Mouse (Mus musculus) embryonic facial prominence, embryonic 12.5 days (tissue): ENCODE measurements around the gene C1qtnf3. TPM values are rescaled to one million over a fixed set of nuclear protein-coding genes. Genes with fewer than 3 reads are reported as not detected.
"Not testable (repeated sequence)": the region's sequence is repeated elsewhere in the genome, so short reads cannot be mapped to it uniquely, and the experiment has no call there.

Experiments
- ATAC-seq: fragments of 200-750 bp; cut with Nextera tagmentation; 2 replicates; pipeline ENCODE4 v1.8.0; 2017; ENCODE audit not compliant: insufficient number of reproducible peaks, insufficient read depth, low FRiP score, low TSS enrichment
- H3K27ac ChIP-seq: fragments of 300-500 bp; sonication (generic); 2 replicates; pipeline ENCODE4 v1.5.1; 2016; ENCODE audit warnings: mild to moderate bottlenecking
- H3K27me3 ChIP-seq: fragments of 300-500 bp; sonication (generic); 2 replicates; pipeline ENCODE4 v1.6.1; 2016; ENCODE audit warnings: mild to moderate bottlenecking, moderate library complexity
- H3K36me3 ChIP-seq: fragments of 300-500 bp; sonication (generic); 2 replicates; pipeline ENCODE4 v1.6.1; 2016; ENCODE audit warnings: mild to moderate bottlenecking
- H3K4me1 ChIP-seq: fragments of 300-500 bp; sonication (generic); 2 replicates; pipeline ENCODE4 v1.6.1; 2016
- H3K4me2 ChIP-seq: fragments of 300-500 bp; sonication (generic); replicated peaks from 2 replicates; pipeline ENCODE4 v1.6.1; 2016; ENCODE audit warnings: mild to moderate bottlenecking, moderate library complexity
- H3K4me3 ChIP-seq: fragments of 300-500 bp; sonication (generic); 2 replicates; pipeline ENCODE4 v1.5.1; 2016; ENCODE audit warnings: mild to moderate bottlenecking
- H3K9ac ChIP-seq: fragments of 300-500 bp; sonication (generic); 2 replicates; pipeline ENCODE4 v1.6.1; 2016; ENCODE audit warnings: mild to moderate bottlenecking, moderate library complexity
- H3K9me3 ChIP-seq: fragments of 300-500 bp; sonication (generic); 2 replicates; pipeline ENCODE4 v1.6.1; 2016; ENCODE audit warnings: mild to moderate bottlenecking, moderate library complexity
- WGBS: fragments of 180-500 bp; shearing (Covaris S2); methylation state at CpG from one replicate; pipeline ENCODE4 v1.1.7; 2016; 5-methylcytosine and 5-hydroxymethylcytosine counted together
- polyA plus RNA-seq: library from polyadenylated mRNA; unstranded; fragments of >200 nt; fragmentation: Nextera tagmentation; extraction: Ambion mirVana; gene quantifications from 2 replicates; pipeline ENCODE4 v1.2.1, GENCODE M21; 2016

The C1qtnf3 gene
- polyA plus RNA-seq, 1 experiment from 2014 or later, result 6.1 TPM

- no peaks in the 10 kb centered on the region for H3K9me3 ChIP-seq
- no peak for ATAC-seq
- no peak overlapping the region for H3K4me2 ChIP-seq
- H3K4me1 ChIP-seq, result no peaks in the 10 kb centered on the region
- H3K27ac ChIP-seq, result no peak overlapping the region
- no peak overlapping the region for H3K9ac ChIP-seq
- H3K36me3 ChIP-seq, result no peaks in the 10 kb centered on the region
- 85% methylated on average over 2 of the region's 2 CpGs for WGBS
- no peak overlapping the region for H3K4me3 ChIP-seq
- H3K27me3 ChIP-seq, result no peaks in the 10 kb centered on the region
Measured at GRCm38 (mm10) chr15:10962601-10963000, 10.5 kb downstream of the C1qtnf3 start.

DNA sequence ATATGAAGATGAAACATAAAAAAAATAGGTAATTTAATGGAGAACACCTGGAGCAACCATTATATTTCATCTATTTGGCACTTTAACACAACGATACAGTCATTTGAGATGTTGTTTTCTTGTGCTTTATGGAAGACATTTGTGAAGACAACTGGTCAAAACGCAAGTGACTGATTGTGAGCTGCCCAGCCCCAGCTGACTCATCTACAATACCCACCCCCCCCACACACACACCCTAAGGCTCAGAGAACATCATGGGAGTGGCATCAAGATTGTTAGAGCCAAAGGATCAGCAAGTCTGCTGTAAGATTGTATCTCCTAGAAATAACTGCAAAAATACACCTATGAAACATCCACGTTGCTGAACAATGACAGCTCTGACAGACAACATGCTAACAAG, 17.3 kb downstream of the C1qtnf3 start:
- 63% methylated on average over 3 of the region's 3 CpGs for WGBS

DNA sequence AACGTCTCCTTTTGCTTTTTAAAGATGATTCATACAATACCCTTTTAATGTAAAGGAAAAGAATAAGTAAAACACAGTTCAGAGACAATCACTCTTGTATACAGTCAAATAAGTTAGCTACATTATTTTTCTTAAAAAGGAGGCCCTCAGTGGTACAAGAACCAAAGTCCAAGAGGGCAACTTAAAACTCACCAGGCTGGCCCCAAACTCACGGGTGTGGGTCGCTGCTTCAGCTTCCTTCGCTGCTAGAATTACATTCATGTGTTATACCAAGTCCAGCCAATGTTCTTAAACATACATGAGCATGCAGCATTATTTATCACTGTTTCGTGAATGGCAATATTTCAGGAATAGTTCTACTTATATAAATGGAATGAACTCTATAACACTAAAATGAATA, 18.6 kb downstream of the C1qtnf3 start:
- Histone ChIP-seq H3K4me2 (no peak overlapping the region), H3K9ac (no peak overlapping the region), H3K27me3 (no peaks in the 10 kb centered on the region), H3K4me1 (no peaks in the 10 kb centered on the region), H3K36me3 (no peaks in the 10 kb centered on the region), H3K27ac (no peak overlapping the region), H3K9me3 (no peaks in the 10 kb centered on the region), H3K4me3 (no peak overlapping the region)
- 85% methylated on average over 5 of the region's 5 CpGs for WGBS
- ATAC-seq, result no peak

More for the DNA sequence above, 17.3 kb downstream of the C1qtnf3 start:
- ATAC-seq, result no peak
- Histone ChIP-seq H3K27ac (no peak overlapping the region), H3K27me3 (no peaks in the 10 kb centered on the region), H3K36me3 (no peaks in the 10 kb centered on the region), H3K9me3 (no peaks in the 10 kb centered on the region), H3K4me1 (no peaks in the 10 kb centered on the region), H3K9ac (no peak overlapping the region), H3K4me2 (no peak overlapping the region), H3K4me3 (no peak overlapping the region)

DNA sequence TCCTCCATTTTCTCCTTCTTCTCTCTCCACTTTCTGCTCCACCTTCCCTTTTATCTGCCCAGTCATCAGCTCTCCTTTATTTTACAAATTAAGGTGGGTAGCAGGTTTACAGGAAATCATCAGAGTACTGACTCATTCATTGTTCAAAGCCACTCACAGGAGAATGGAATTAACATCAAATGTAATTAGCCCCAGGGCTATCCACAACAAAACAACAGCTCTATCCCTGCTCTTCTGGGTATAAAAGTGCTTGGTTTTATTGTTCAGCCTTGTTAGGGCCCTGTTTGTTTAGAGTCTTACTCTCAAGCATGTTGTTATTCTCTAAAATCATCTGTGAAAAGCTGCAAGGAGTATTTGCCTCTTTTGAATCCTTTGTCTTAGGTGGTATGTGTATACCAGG, 25.0 kb downstream of the C1qtnf3 start:
- Histone ChIP-seq H3K9me3 (no peaks in the 10 kb centered on the region), H3K4me3 (no peak overlapping the region), H3K36me3 (no peaks in the 10 kb centered on the region), H3K27ac (no peak overlapping the region), H3K4me2 (no peak overlapping the region), H3K4me1 (no peaks in the 10 kb centered on the region; the same call in 1 of the 2 replicates), H3K9ac (no peak overlapping the region), H3K27me3 (no peaks in the 10 kb centered on the region)
- no peak for ATAC-seq

GRCm38 (mm10) chr15:10980712-10981111, 28.6 kb downstream of the C1qtnf3 start:
- H3K36me3 ChIP-seq, result no peaks in the 10 kb centered on the region
- ATAC-seq, result no peak
- no peaks in the 10 kb centered on the region for H3K9me3 ChIP-seq
- H3K27ac ChIP-seq, result no peak overlapping the region
- H3K9ac ChIP-seq, result no peak overlapping the region
- peak overlapping the region; percentile 66 for H3K4me2 ChIP-seq
- 66% methylated on average over 2 of the region's 2 CpGs for WGBS
- H3K27me3 ChIP-seq, result no peaks in the 10 kb centered on the region
- 0 out of 2 replicates have a peak overlapping the region, but pooled peaks have one; percentile 68 for H3K4me3 ChIP-seq
- H3K4me1 ChIP-seq, result no peaks in the 10 kb centered on the region; the same call in 1 of the 2 replicates

DNA sequence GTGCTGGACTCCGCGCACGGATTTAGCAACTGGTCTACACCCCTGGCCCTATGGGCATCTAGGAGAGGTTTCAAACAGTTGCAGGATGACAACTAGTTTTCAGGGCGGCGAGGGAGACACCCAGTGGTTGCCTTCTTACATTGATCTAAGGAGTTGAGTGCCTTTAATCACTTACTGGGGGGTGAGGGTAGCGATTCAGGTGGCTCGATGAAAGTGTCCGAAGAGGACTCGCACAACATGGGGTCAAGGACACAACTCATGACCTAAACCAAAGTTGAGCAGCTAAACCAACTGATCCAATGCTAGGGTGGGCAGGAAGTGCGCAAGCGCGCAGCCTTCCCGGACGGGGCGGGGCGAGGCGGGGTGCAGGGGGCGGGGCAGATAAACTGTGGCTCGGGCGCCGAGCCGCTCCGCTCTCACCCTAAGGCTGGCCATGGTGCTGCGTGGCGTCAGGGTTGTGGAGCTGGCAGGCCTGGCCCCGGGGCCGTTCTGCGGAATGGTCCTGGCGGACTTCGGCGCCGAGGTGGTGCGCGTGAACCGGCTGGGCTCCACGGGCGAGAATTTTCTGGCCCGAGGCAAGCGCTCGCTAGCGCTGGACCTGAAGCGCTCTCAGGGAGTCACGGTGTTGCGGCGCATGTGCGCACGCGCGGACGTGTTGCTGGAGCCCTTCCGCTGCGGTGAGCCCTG, 29.4 kb downstream of the C1qtnf3 start, which contains the start of gene Amacr:
Gene Amacr (plus strand): TSS at position 380 of the 687 bp plus-strand sequence.
- H3K9me3 ChIP-seq, result no peaks in the 10 kb centered on the region
- H3K4me3 ChIP-seq, result peak within 1 kb of the TSS; percentile 68
- under 1% methylated on average over 51 of the region's 52 CpGs for WGBS
- no peaks in the 10 kb centered on the region for H3K27me3 ChIP-seq
- ATAC-seq, result peak; percentile 97
- H3K9ac ChIP-seq, result peak within 1 kb of the TSS; percentile 73
- no peaks in the 10 kb centered on the region for H3K36me3 ChIP-seq
- H3K27ac ChIP-seq, result peak within 1 kb of the TSS; percentile 83
- no peaks in the 10 kb centered on the region; the same call in 1 of the 2 replicates for H3K4me1 ChIP-seq
- peak within 1 kb of the TSS; percentile 66 for H3K4me2 ChIP-seq

- peak overlapping the region; percentile 66 for H3K4me2 ChIP-seq
- ATAC-seq, result no peak
- peak overlapping the region; percentile 68 for H3K4me3 ChIP-seq
- H3K27me3 ChIP-seq, result no peaks in the 10 kb centered on the region
- H3K9ac ChIP-seq, result peak overlapping the region; percentile 73
- H3K4me1 ChIP-seq, result no peaks in the 10 kb centered on the region; the same call in 1 of the 2 replicates
- no peaks in the 10 kb centered on the region for H3K9me3 ChIP-seq
- 0 out of 2 replicates have a peak, but pooled peaks cover 3% of the 10 kb centered on the region for H3K36me3 ChIP-seq
- peak overlapping the region; percentile 83 for H3K27ac ChIP-seq
- WGBS, result 7% methylated on average over 6 of the region's 6 CpGs
Measured at GRCm38 (mm10) chr15:10982064-10982435, 29.9 kb downstream of the C1qtnf3 start.

DNA sequence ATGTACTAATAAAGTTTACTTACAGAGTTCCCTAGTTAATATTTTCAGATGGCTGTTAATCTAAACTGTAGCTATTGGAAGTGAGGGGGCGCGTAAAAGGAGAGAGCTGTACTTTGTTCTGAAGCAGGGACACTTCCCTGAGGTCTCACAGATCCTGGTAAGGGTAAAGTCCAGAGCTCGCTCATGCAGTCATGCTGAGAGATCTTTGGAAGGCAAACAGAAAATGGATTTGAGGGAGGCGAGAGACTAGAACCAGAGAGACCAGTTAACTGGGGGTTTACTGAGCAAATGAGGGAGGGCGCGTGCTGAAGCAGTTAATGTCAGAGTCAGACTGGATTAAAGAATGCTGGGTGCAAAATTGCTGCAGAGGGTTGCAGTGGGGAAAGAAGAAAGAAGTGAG, 33.6 kb downstream of the C1qtnf3 start:
- no peaks in the 10 kb centered on the region; the same call in 1 of the 2 replicates for H3K4me1 ChIP-seq
- ATAC-seq, result no peak
- 79% methylated on average over 6 of the region's 6 CpGs for WGBS
- H3K4me2 ChIP-seq, result no peak overlapping the region
- no peak overlapping the region for H3K27ac ChIP-seq
- H3K27me3 ChIP-seq, result no peaks in the 10 kb centered on the region
- H3K36me3 ChIP-seq, result peaks cover 15% of the 10 kb centered on the region; the same call in 1 of the 2 replicates
- H3K9me3 ChIP-seq, result no peaks in the 10 kb centered on the region
- no peak overlapping the region for H3K9ac ChIP-seq
- H3K4me3 ChIP-seq, result no peak overlapping the region

- not testable (repeated sequence) for H3K4me3 ChIP-seq, H3K27me3 ChIP-seq, ATAC-seq, H3K4me1 ChIP-seq, H3K4me2 ChIP-seq, H3K27ac ChIP-seq, H3K9me3 ChIP-seq, H3K9ac ChIP-seq
- peaks cover 15% of the 10 kb centered on the region; the same call in 1 of the 2 replicates for H3K36me3 ChIP-seq
- 71% methylated on average over 2 of the region's 2 CpGs for WGBS
Measured at GRCm38 (mm10) chr15:10986477-10986876, 34.3 kb downstream of the C1qtnf3 start.

- H3K36me3 ChIP-seq, result peaks cover 20% of the 10 kb centered on the region
- H3K4me3 ChIP-seq, result no peak overlapping the region
- no peak overlapping the region for H3K9ac ChIP-seq
- no peaks in the 10 kb centered on the region for H3K4me1 ChIP-seq
- no peak for ATAC-seq
- no peak overlapping the region for H3K27ac ChIP-seq
- no peaks in the 10 kb centered on the region for H3K27me3 ChIP-seq
- H3K4me2 ChIP-seq, result no peak overlapping the region
- WGBS, result 33% methylated on average over 2 of the region's 2 CpGs
- no peaks in the 10 kb centered on the region for H3K9me3 ChIP-seq
Measured at GRCm38 (mm10) chr15:10990411-10990810, 38.3 kb downstream of the C1qtnf3 start.

GRCm38 (mm10) chr15:10991566-10991965, 39.4 kb downstream of the C1qtnf3 start:
- H3K4me1 ChIP-seq, result no peaks in the 10 kb centered on the region
- no peak overlapping the region for H3K4me2 ChIP-seq
- H3K9ac ChIP-seq, result no peak overlapping the region
- no peaks in the 10 kb centered on the region for H3K9me3 ChIP-seq
- ATAC-seq, result no peak
- H3K36me3 ChIP-seq, result peaks cover 23% of the 10 kb centered on the region
- 87% methylated on average over 1 of the region's 1 CpGs for WGBS
- no peaks in the 10 kb centered on the region for H3K27me3 ChIP-seq
- no peak overlapping the region for H3K27ac ChIP-seq
- H3K4me3 ChIP-seq, result no peak overlapping the region

GRCm38 (mm10) chr15:10999832-11000231, 47.7 kb downstream of the C1qtnf3 start:
- ATAC-seq, result no peak
- Histone ChIP-seq H3K27me3 (no peaks in the 10 kb centered on the region), H3K4me2 (no peak overlapping the region), H3K9me3 (no peaks in the 10 kb centered on the region), H3K36me3 (peaks cover 7% of the 10 kb centered on the region), H3K27ac (no peak overlapping the region), H3K4me3 (no peak overlapping the region), H3K4me1 (no peaks in the 10 kb centered on the region), H3K9ac (no peak overlapping the region)
- 44% methylated on average over 5 of the region's 5 CpGs for WGBS
